Mouse (Mus musculus) spleen, adult 18-20 months (tissue): ENCODE measurements around the gene Pitpnm2.

ENCODE experiments used
- DNase-seq, 2 experiments: peaks; one replicate each; pipeline ENCODE4 v3.0.0; 2022; ENCODE audit warnings: mixed read lengths in 2 of 2

Pitpnm2 gene

GRCm38 (mm10) chr5:124247296-124247695, 2.3 kb downstream of the Pitpnm2 start:
- DNase-seq = no peak

- no peak for DNase-seq
Observed at GRCm38 (mm10) chr5:124244885-124245284, 4.7 kb downstream of the Pitpnm2 start.

GRCm38 (mm10) chr5:124244449-124244848, 5.1 kb downstream of the Pitpnm2 start:
- DNase-seq = no peak

GRCm38 (mm10) chr5:124243236-124243901, 6.2 kb downstream of the Pitpnm2 start:
- no peak for DNase-seq

GRCm38 (mm10) chr5:124241686-124242444, 7.7 kb downstream of the Pitpnm2 start:
- no peak for DNase-seq

- no peak for DNase-seq
Observed at GRCm38 (mm10) chr5:124240841-124241685, 8.5 kb downstream of the Pitpnm2 start.

GRCm38 (mm10) chr5:124236180-124236579, 13.4 kb downstream of the Pitpnm2 start:
- no peak for DNase-seq

GRCm38 (mm10) chr5:124234778-124235177, 14.8 kb downstream of the Pitpnm2 start:
- no peak for DNase-seq

- DNase-seq = no peak
Observed at GRCm38 (mm10) chr5:124233874-124234661, 15.5 kb downstream of the Pitpnm2 start.

- DNase-seq = no peak
Observed at GRCm38 (mm10) chr5:124233144-124233465, 16.5 kb downstream of the Pitpnm2 start.

- DNase-seq = no peak
Observed at GRCm38 (mm10) chr5:124232360-124233143, 17.0 kb downstream of the Pitpnm2 start.

- DNase-seq = no peak
Observed at GRCm38 (mm10) chr5:124230461-124230860, 19.1 kb downstream of the Pitpnm2 start.

GRCm38 (mm10) chr5:124227193-124227592, 22.4 kb downstream of the Pitpnm2 start:
- no peak for DNase-seq

- DNase-seq = no peak
Observed at GRCm38 (mm10) chr5:124226494-124226893, 23.1 kb downstream of the Pitpnm2 start.

GRCm38 (mm10) chr5:124225891-124226290, 23.7 kb downstream of the Pitpnm2 start:
- no peak for DNase-seq

GRCm38 (mm10) chr5:124224321-124225092, 25.1 kb downstream of the Pitpnm2 start:
- no peak for DNase-seq

- no peak for DNase-seq
Observed at GRCm38 (mm10) chr5:124223574-124223973, 26.0 kb downstream of the Pitpnm2 start.

- DNase-seq = no peak
Observed at GRCm38 (mm10) chr5:124222696-124223095, 26.9 kb downstream of the Pitpnm2 start.

- DNase-seq = no peak
Observed at GRCm38 (mm10) chr5:124221736-124222040, 27.9 kb downstream of the Pitpnm2 start.

- no peak for DNase-seq
Observed at GRCm38 (mm10) chr5:124221037-124221735, 28.4 kb downstream of the Pitpnm2 start.

- DNase-seq = no peak
Observed at GRCm38 (mm10) chr5:124220551-124220950, 29.0 kb downstream of the Pitpnm2 start.
